Mouse (Mus musculus) left cerebral cortex, postnatal 36 days (tissue): Measurements from ENCODE around the gene Socs7. TPM values are rescaled to one million over a fixed set of nuclear protein-coding genes. Genes with fewer than 3 reads are reported as not detected.
"Not testable (repeated sequence)": the region's sequence is repeated elsewhere in the genome, so short reads cannot be mapped to it uniquely, and the experiment has no call there.

Experiments
- DNase-seq, 2 experiments: peaks; one replicate each; pipeline ENCODE4 v3.0.0; 2021 to 2022; ENCODE audit warnings: low spot score in 2 of 2, mixed read lengths in 1 of 2
- intact Hi-C: fragments of 180-260 bp; cut with DNase I; formaldehyde crosslinking; loops from one replicate; pipeline ENCODE4 v1.15.1; 2025
- total RNA-seq, 2 experiments: library from RNA; stranded (reverse); gene quantifications; 2 replicates each; pipeline ENCODE4 v1.2.3; 2021

Gene Socs7
- 10 to 100 TPM; 78.0 to 87.2 TPM for total RNA-seq

GRCm38 (mm10) chr11:97361948-97362648 lies at the start of gene Socs7:
Socs7 (plus strand) TSS chr11:97362551.
- peak; percentile 93 to 95 for DNase-seq
- intact Hi-C loops, result loop anchor here (2.0 to 5.0 kb wide), 2 partner anchors 39 to 105 kb away; no protein-coding TSS in a partner anchor

- intact Hi-C loops, result loop anchor here (10.0 kb wide), 1 partner anchor 48 kb away; no protein-coding TSS in a partner anchor
- not testable (repeated sequence) for DNase-seq
These were observed 49.5 kb upstream of the Socs7 start for GRCm38 (mm10) chr11:97312871-97313270.

DNA sequence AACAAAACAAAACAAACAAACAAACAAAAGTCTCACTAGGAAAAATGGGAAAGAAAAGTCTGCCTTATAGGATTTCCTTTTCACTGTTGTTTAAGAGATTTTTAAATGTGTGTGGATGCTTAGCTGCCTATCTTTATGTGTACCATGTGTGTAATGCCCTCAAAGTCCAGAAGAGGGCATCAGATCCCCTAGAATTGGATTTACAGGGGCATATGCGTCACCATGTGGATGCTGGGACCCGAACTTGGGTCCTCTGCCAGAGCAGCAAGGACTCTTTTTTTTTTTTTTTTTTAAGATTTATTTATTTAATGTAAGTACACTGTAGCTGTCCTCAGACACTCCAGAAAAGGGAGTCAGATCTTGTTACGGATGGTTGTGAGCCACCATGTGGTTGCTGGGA lies 48.2 kb upstream of the Socs7 start:
- DNase-seq, result no peak
- intact Hi-C loops, result loop anchor here (2.0 to 10.0 kb wide), 2 partner anchors 33 to 49 kb away; partner anchors contain the start of gene Npepps

DNA sequence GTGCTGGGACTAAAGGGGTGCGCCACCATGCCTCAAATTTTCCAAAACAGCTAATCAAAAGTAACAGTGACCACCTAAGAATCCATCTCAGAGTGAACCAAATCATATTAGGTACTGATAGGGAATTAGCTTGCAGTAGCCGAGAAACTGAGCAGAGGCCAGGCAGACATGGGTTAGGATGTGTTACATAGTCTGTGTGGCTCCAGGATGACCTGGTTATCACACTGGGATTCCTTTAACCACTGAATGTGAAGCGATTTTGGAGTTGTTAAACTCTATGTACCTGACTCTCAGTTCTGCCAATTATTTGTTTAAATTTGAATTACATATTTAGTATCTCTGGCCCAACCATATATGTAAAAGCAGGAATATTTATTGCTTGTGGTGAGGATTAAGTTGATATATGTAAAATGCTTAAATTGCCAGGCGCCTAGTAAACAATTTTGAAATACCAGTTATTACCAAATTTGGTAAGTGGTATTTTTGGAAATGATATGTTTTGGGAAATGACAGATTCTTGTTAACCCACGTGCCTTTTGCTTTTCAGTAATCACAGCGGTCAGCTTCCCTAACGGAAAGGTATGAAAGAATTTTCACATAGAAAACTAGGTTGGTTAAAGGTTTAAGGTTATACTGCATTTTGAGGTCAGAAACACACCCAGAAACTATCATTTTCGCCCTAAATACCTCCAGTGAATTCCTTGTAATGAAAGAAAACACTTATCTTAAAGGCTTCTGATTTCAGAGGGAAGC lies 47.4 kb upstream of the Socs7 start:
- intact Hi-C loops, result loop anchor here (2.0 to 10.0 kb wide), 3 partner anchors 34 to 128 kb away; partner anchors contain the start of genes Kpnb1 and Npepps
- DNase-seq, result no peak

DNA sequence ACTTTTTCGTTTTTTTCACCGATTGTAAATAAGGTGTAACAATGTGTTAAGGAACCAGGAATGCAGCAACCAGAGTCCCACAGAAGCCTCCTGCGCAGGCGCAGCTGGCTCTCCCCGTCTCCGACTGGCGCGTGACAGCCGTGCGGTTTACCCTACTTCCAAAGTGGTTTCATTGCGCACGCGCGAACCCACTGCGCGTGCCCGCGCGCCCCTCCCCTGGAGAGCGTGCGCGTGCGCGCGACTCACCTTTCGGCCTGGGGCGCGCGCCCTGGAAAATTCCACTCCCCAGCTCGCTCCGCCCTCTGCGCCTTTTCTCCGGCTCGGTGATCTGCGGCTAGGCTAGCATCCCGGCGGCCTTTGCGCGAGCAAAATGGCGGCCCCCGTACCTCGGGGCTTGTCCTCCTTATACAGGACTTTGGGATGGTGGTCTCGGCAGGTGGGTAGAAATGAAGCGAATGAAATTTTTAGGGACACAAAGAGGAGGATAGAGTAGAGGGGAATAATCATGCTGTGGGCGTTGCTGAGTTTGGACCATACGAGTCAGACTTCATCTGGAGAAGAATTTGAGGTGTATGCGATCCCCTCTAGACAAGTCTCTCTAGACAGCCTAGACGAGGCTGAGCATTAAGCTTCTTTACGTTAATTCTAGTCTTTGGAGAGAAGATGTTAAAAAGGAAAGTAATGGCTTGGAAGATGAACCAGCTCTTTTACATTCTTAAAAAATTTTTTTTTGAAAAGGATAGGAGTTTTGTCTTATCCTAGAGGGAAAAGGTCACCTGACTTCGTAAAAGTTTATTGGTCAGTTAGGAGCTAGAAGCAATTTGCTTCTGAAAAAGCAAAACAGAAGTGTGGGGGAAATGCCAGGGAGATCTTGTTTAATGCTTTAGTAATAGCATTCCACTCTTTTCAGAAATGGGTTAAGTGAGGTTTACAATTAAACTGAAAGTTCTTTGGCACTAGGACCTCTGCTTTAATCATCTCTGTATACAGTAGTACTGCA lies 46.5 kb upstream of the Socs7 start, which contains the start of gene Mrpl45:
TSS of gene Mrpl45 (plus strand) at position 213 of the 1,000 bp plus-strand sequence.
- intact Hi-C loops, result loop anchor here (2.0 to 10.0 kb wide), 3 partner anchors 35 to 129 kb away; partner anchors contain the start of genes Kpnb1 and Npepps
- peak; percentile 99 for DNase-seq

GRCm38 (mm10) chr11:97321197-97321596 lies 41.2 kb upstream of the Socs7 start:
- DNase-seq, result no peak
- intact Hi-C loops, result no loop called here

GRCm38 (mm10) chr11:97321894-97322600 lies 40.3 kb upstream of the Socs7 start:
- DNase-seq, intact Hi-C loops: not testable (repeated sequence)

- no peak for DNase-seq
- intact Hi-C loops, result no loop called here
These were observed 37.1 kb upstream of the Socs7 start for GRCm38 (mm10) chr11:97325224-97325623.

DNA sequence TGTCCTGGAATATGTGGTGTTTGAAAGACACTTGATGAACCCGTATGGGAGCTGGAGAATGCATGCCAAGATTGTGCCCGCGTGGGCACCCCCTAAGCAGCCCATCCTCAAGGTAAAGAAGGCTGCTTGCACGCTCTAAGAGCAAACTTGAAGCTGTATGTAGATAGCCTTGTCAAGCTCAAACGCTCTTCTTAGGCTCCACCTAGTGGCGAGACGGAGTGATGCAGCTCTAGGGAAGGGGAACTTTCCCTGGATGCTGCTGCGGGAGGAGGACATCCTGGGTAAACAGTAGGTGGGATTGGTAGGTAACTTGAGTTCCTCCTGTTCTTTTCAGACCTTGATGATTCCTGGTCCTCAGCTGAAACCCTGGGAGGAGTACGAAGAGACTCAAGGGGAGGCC lies 34.2 kb upstream of the Socs7 start:
- peak; percentile 45 to 56 for DNase-seq
- intact Hi-C loops, result no loop called here

GRCm38 (mm10) chr11:97330315-97330714 lies 32.0 kb upstream of the Socs7 start:
- no peak for DNase-seq
- intact Hi-C loops, result loop anchor here (10.0 kb wide), 1 partner anchor 266 kb away; no protein-coding TSS in a partner anchor

GRCm38 (mm10) chr11:97331231-97332190 lies 30.8 kb upstream of the Socs7 start:
- no peak for DNase-seq
- intact Hi-C loops, result loop anchor here (10.0 kb wide), 1 partner anchor 267 kb away; no protein-coding TSS in a partner anchor

GRCm38 (mm10) chr11:97333044-97333443 lies 29.3 kb upstream of the Socs7 start:
- intact Hi-C loops, result loop anchor here (10.0 kb wide), 1 partner anchor 268 kb away; no protein-coding TSS in a partner anchor
- DNase-seq, result no peak

GRCm38 (mm10) chr11:97333896-97334295 lies 28.5 kb upstream of the Socs7 start:
- intact Hi-C loops, result loop anchor here (10.0 kb wide), 1 partner anchor 269 kb away; no protein-coding TSS in a partner anchor
- DNase-seq, result no peak

DNA sequence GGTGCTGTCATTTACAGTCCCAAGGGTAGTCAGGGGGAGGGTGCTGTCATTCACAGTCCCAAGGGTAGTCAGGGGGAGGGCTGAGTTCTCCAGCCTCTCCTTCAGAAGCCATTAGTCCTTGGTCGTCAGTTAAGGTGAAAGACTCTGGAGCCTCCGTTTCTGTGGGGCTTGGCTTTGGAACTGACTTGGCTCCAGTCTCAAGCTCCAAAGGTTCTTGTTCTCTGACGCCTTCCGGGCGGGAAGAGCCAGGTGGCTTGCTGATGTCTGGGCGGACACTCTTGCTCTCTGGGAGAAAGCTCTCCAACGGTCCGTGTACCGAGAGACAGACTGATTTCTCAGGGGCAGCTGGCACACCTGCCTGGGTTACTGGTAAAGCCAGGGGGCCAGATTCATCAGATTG lies 28.0 kb upstream of the Socs7 start:
- no peak for DNase-seq
- intact Hi-C loops, result loop anchor here (10.0 kb wide), 1 partner anchor 270 kb away; no protein-coding TSS in a partner anchor

DNA sequence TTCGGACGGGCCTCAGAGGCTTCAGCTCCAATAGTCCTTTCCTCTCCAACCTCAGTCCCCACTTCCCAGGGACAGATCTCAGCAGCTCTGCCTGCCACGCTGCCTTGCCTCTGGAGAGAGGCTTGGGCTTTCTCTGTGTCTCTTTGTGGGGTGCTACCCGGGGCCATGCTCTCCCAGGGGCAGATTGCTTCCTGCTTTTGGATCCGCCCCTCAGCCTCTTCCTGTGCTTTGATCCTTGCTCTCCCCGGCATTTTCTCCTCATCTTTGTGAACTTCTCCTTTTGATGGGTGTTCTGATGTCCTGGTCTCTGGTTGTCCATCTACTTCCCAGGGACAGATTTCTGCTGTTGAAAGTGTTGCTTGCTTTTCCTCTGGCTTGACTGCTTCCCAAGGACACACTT lies 26.1 kb upstream of the Socs7 start:
- DNase-seq, result no peak
- intact Hi-C loops, result loop anchor here (10.0 kb wide), 1 partner anchor 271 kb away; no protein-coding TSS in a partner anchor

GRCm38 (mm10) chr11:97336751-97337345 lies 25.5 kb upstream of the Socs7 start:
- intact Hi-C loops, result loop anchor here (10.0 kb wide), 1 partner anchor 272 kb away; no protein-coding TSS in a partner anchor
- DNase-seq, result no peak

DNA sequence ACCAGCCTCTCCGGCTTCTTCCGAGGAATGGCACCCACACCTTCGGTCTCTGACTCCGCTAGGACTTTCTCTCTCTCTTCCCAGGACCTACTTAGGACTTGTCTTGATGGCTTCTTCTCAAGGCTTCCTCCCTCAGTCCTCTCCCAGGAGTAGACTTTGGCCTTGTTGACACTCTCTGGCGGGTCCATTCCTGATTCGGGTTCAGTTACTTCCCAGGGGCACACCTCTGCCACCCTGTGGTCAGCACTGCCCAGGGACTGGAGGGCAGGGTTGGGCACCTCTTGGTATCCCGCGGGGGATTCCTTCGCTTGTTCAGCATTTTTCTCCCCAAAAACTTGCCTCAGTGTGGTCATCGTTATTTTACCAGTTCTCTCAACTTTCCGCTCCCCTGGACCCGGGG lies 25.0 kb upstream of the Socs7 start:
- intact Hi-C loops, result loop anchor here (10.0 kb wide), 1 partner anchor 273 kb away; no protein-coding TSS in a partner anchor
- DNase-seq, result no peak
